Mouse (Mus musculus): ENCODE data around the gene Krt78.

DNA sequence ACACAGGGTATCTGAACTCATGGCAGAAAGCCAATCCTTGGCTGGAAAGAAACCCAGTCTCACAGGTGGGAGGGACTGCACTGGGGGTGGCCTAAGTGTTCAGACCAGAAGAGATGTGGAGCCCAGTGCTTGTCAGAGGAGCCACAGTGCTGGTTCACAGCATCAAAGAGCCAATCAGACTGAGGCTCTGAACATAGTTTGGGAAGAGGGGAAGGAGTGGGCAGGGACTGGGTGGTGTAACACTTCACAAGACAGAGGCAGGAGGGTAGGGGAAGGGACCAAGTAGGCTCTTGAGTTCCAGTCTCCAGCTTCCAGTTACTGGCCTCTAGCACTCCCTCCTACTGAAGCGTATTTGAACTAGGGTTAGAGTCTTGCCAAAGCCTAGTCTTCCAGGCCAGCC lies 8.7 kb downstream of the Krt78 start:
- no peak for TF ChIP-seq CTCF (IDR thresholded peaks at IDR 0.05; ENCODE audit: low read depth)
- no peak for TF ChIP-seq EP300 (IDR thresholded peaks at IDR 0.05; ENCODE audit: low read depth)

Measured in heart, postnatal 0 days (tissue).